Mouse (Mus musculus): ENCODE data around the gene Rac3.

DNA sequence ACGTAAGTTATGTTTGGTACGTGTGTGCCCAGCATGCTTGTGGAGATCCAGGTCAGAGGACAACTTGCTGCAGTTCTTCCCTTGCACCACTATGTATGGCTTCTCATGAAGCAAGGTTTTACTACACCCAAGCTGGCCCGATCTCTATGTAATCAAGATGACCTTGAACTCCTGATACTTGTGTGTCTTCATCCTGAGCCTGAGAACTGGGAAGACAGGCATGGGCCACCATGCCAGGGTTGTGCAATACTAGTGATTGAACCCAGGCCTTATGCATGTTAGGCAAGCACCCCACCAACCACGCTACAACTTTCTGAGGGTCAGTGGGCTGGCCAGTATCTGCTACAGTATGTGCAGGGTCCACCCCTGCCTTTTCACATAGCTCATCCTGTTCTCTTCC, 44.3 kb upstream of the Rac3 start:
- TF ChIP-seq CTCF (IDR thresholded peaks at IDR 0.05; ENCODE audit: low read depth, low read length) (no peak), EP300 (IDR thresholded peaks at IDR 0.05; ENCODE audit: insufficient read depth, low read depth, low read length) (no peak), POLR2A (IDR thresholded peaks at IDR 0.05; ENCODE audit: insufficient read depth, low read length) (no peak)
